Mouse (Mus musculus) thymus, adult 2 months (tissue): ENCODE data around the gene Sec22b.

ENCODE experiments used
- CTCF ChIP-seq: fragments of 200-500 bp; IDR thresholded peaks from 2 replicates; pipeline ENCODE4 v1.5.1; 2012; ENCODE audit warnings: mild to moderate bottlenecking, control low read depth, low read length, moderate library complexity, borderline replicate concordance; ENCODE audit not compliant: control insufficient read depth, poor library complexity, insufficient read depth; ENCODE audit errors: extremely low read depth
- POLR2A ChIP-seq: fragments of 200-500 bp; IDR thresholded peaks from 2 replicates; pipeline ENCODE4 v1.6.1; 2012; ENCODE audit warnings: mild to moderate bottlenecking, low read length, control low read depth, moderate library complexity; ENCODE audit not compliant: control insufficient read depth, poor library complexity, insufficient read depth; ENCODE audit errors: extremely low read depth

DNA sequence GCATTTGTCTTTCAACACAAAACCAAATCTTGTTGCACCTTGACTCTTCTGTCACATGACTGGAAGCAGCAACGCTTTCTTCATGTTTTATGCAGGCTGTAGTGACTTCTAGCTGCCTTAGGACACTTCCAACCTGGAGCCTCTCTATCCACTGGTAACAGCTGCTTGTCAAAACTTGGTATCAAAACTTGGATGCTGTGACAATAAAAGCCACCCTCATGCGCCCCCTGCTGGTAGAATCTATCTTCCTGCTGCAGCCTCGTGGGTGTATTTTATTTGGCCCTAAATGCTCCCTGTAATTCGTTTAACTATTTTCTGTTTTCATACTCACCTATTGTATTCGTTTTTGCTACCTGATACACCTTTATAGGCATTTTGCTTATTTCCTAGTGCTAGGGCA is 21.8 kb upstream of the Sec22b start:
- no peak for TF ChIP-seq CTCF
- no peak for TF ChIP-seq POLR2A
